Mouse (Mus musculus) adrenal gland, postnatal 0 days (tissue): ENCODE data around the gene Elk1. TPM values are rescaled to one million over a fixed set of nuclear protein-coding genes. Genes with fewer than 3 reads are reported as not detected.

Experiments used
- polyA plus RNA-seq: library from polyadenylated mRNA; unstranded; fragments of >200 nt; fragmentation: Nextera tagmentation; extraction: Ambion mirVana; gene quantifications from 2 replicates; pipeline ENCODE4 v1.2.1, GENCODE M21; 2015

Gene Elk1
- 8.5 and 9.2 TPM in 2 replicates for polyA plus RNA-seq

GRCm38 (mm10) chrX:20950191-20950880 is at the start of gene Elk1:
Elk1 (minus strand) TSS chrX:20950608.

GRCm38 (mm10) chrX:20961477-20962378 is 11.3 kb upstream of the Elk1 start, which contains the start of gene Uxt:
Uxt (minus strand) TSS chrX:20962017.

GRCm38 (mm10) chrX:20931364-20931763 is 19.0 kb downstream of the Elk1 start, which contains the start of gene Cfp:
Cfp (minus strand) TSS chrX:20931555.

GRCm38 (mm10) chrX:20920844-20921364 is 29.5 kb downstream of the Elk1 start, which contains the start of gene Syn1:
Syn1 (minus strand) TSS chrX:20921004.

Other genes with a start within 250 kb of the Elk1 start
- gene Usp11, start 246.7 kb downstream of the Elk1 start, polyA plus RNA-seq: 21.9 and 23.3 TPM in 2 replicates
- gene Araf, start 152.8 kb downstream of the Elk1 start, polyA plus RNA-seq: 100 and 134 TPM in 2 replicates
- gene Timp1, start 80.4 kb downstream of the Elk1 start, polyA plus RNA-seq: 51.9 and 61.8 TPM in 2 replicates
- 10.5 and 32.6 TPM in 2 replicates for gene Syn1, start 29.6 kb downstream of the Elk1 start, polyA plus RNA-seq
- gene Cfp, start 19.1 kb downstream of the Elk1 start, polyA plus RNA-seq: 18.0 and 19.7 TPM in 2 replicates
- gene Uxt, start 11.4 kb upstream of the Elk1 start, polyA plus RNA-seq: 92.3 and 95.6 TPM in 2 replicates
- 6.3 and 6.4 TPM in 2 replicates for gene Zfp182, start 111.7 kb upstream of the Elk1 start, polyA plus RNA-seq
- not detected in 2 replicates for gene Spaca5, start 117.8 kb upstream of the Elk1 start, polyA plus RNA-seq
- 1.8 and 3.3 TPM in 2 replicates for gene Zfp300, start 138.9 kb upstream of the Elk1 start, polyA plus RNA-seq
- not detected in 2 replicates for gene Ssxa1, start 165.2 kb upstream of the Elk1 start, polyA plus RNA-seq
- not detected in 2 replicates for gene Gm21876, start 225.0 kb upstream of the Elk1 start, polyA plus RNA-seq